Mouse (Mus musculus) small intestine, adult 2 months (tissue): ENCODE data around the gene Mcub.

Experiments used
- CTCF ChIP-seq: fragments of 200-500 bp; IDR thresholded peaks from 2 replicates; pipeline ENCODE4 v1.5.1; 2012; ENCODE audit warnings: low read depth, mild to moderate bottlenecking, control low read depth, inconsistent platforms, low read length, moderate library complexity, mixed read lengths; ENCODE audit not compliant: insufficient replicate concordance, insufficient read length; ENCODE audit errors: extremely low read depth
- POLR2A ChIP-seq: fragments of 200-500 bp; IDR thresholded peaks from 2 replicates; pipeline ENCODE4 v1.6.1; 2012; ENCODE audit warnings: low read depth, mild to moderate bottlenecking, control low read depth, inconsistent platforms, low read length, moderate library complexity

GRCm38 (mm10) chr3:129885577-129885976 is 84.4 kb downstream of the Mcub start:
- TF ChIP-seq POLR2A (no peak), CTCF (no peak)
